Mouse (Mus musculus) kidney, adult 8-10 months (tissue): ENCODE results near the gene Gstp1.
"Not testable (repeated sequence)": the region's sequence is repeated elsewhere in the genome, so short reads cannot be mapped to it uniquely, and the experiment has no call there.

Experiments used
- DNase-seq, 2 experiments: peaks; one replicate each; pipeline ENCODE4 v3.0.0; 2022

Gene Gstp1

DNA sequence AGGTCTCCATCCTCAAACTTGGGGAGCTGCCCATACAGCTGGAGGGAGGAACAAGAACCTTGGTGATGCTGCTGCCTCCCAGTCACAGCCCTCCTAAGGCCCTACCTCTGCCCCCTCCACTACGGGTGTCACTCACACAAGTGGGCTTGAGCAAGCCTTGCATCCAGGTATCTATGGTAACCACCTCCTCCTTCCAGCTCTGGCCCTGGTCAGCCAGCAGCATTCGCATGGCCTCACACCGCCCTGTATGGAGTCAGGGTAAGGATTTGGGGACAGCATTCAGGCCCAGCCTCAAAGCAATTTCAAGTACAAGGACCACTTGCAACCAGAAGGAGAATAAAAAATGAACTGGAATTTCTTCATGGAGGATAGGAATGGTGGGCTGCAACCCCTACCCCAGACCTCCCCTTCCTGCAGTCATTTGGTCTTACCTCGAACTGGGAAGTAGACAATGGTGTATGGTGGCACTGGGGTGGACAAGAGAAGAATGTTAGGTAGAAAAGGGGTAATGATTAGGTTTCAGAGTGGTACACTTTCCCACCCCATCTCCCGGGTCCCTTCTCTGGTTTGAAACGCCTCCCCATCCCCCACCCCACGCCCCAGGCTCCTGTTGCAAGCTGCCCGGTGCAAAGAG lies 514 bp downstream of the Gstp1 start:
- not testable (repeated sequence) for DNase-seq

GRCm38 (mm10) chr19:4036327-4037045 lies 1.3 kb downstream of the Gstp1 start:
- no peak for DNase-seq

DNA sequence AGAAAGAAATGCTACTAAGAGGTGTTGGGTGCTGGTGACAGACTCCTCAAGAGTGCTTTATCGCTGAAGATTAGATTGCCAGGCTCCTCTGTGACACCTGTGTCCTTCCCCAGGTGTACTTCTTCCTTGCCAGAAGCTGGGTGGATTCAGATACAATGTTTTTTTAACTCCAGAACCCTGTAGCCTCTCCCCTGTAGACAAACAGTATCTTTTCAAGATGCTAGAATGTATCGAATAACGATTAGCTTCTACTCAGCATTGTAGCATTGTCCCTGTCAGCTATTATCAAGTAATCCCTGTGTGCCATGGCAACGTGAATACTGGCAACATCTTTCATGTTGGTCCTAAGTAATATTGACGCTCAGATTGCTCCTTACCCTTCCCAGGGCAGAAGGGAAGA lies 4.0 kb downstream of the Gstp1 start:
- no peak for DNase-seq

- peak; percentile 55 to 59 for DNase-seq
These were observed 4.5 kb downstream of the Gstp1 start for GRCm38 (mm10) chr19:4033298-4033697.

DNA sequence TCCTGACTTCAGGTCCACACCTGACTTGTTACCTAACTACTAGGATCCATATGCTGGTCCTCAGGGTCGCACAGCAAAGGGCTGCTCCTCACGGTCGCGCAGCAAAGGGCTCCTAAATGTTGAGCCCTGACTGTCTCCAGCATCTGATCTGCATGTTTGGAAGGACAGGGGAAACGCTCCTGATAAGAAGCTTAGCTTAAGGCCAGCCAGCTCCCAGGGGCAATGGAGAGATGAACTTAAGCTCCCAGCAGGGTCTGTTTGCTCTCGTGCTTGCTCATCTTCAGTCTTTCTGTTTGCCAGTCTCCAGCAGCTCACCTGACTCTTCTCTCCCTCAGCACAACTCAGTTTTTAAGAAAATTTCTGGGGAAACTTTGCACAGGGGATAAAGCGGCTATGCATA lies 5.1 kb downstream of the Gstp1 start:
- DNase-seq = no peak

GRCm38 (mm10) chr19:4027576-4027975 lies 10.2 kb downstream of the Gstp1 start:
- no peak for DNase-seq

DNA sequence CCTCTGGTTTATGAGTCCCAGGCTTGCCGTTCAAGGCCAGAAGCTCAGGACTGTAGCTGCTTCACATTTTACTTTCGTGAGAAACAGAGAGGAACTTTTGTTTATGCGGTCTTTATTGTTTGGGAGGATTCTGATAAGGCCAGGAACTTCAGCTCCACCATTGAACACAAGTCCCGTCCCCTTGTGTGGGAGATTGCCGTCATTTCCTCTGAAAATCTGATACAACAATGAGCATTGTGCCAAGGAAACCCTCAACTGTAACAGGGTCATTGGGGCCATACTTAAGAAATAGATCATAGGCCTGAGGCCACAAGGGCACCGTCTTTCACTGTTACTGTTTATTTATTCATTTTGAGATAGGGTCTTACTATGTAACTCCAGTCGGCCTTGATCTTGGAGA lies 14.6 kb downstream of the Gstp1 start:
- no peak for DNase-seq

DNA sequence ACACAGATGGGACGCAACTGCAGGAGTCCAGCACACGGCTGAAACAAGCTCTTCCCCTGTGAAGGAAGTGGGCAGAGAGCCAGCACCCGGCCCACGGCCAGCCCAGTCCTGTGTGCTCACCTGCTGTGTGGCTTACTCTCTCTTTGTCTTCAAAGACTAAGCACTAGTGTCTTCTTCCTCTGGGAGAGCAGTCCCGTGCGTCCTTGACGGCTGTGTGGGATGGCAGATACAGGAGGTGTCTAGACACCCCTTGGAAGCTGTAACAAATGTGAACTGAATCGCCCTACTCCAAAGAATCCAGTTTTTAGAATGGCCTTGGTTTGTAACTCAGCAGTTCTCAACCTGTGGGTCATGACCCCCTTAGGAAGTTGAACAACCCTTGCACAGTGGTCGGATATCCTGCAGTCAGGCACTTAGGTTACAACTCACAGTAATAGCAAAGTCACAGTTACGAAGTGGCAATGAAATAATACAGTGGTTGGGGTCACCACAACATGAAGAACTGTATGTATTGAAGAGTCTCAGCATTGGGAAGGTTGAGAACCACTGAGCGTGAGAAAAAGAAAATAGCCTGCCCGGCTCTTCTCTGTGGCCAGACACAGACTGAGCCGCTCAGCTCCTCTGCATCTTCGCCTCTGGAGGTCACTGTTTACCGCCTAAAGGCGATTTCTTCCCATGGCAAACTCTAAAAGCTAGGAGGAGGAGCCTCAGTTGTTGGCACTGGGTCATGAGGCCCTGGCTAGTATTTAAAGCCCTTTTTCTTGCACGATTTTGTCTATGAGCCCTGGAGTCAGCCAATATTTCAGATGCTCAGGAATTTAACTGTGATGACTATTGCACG lies 18.8 kb downstream of the Gstp1 start:
- peak; percentile 87 to 90 for DNase-seq

DNA sequence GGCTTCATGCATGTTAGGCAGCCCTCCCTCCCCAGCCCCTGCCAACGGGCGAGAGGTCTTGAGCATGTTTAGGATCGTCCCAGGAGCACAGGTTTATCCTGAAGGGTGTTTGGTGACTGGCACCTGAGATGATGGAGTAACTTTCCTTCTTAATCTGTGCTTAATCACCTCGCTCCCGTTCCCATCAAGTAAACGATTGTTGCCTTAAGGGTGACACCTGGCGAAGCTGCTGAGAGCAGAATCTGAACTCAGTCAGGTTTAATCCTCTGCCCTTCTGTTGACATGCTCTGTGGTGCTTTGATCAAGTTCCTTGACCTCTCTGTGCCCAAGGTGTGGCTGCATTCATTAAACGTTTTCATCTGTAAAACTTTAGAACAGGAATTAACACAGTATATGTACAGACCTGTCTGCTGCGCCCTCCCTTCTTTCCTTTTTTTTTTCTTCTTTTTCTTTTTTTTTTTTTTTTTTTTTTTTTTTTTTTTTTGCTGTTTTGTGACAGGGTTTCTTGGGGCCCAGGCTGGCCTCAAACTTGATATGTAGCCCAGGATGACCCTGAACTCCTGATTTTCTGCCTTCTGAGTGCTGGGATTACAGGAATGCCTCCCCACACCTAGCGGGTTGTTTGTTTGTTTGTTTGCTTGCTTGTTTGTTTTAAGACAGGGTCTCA lies 19.7 kb downstream of the Gstp1 start:
- DNase-seq = no peak

- DNase-seq = no peak
These were observed 22.1 kb downstream of the Gstp1 start for GRCm38 (mm10) chr19:4015635-4016034.

DNA sequence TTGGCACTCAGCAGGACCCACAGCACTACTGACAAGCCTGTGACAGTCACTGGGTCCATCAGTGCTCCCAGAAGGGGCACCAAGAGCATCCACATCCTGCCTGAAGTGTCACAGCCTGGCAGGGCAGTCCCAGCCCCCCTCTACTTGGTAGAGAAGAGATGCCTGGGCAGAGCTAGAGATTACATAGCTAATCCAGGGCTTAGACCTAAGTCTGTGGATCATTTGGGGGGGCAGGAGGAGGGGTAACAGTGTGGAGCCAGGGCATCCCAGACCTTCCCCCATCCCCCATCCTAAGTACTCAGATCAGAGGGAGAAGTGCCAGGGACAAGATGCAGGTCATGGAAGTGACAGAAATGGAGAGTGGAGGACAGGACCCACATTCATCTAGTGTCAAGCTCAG lies 23.0 kb downstream of the Gstp1 start:
- DNase-seq = no peak

GRCm38 (mm10) chr19:4013066-4013465 lies 24.7 kb downstream of the Gstp1 start:
- DNase-seq = no peak

DNA sequence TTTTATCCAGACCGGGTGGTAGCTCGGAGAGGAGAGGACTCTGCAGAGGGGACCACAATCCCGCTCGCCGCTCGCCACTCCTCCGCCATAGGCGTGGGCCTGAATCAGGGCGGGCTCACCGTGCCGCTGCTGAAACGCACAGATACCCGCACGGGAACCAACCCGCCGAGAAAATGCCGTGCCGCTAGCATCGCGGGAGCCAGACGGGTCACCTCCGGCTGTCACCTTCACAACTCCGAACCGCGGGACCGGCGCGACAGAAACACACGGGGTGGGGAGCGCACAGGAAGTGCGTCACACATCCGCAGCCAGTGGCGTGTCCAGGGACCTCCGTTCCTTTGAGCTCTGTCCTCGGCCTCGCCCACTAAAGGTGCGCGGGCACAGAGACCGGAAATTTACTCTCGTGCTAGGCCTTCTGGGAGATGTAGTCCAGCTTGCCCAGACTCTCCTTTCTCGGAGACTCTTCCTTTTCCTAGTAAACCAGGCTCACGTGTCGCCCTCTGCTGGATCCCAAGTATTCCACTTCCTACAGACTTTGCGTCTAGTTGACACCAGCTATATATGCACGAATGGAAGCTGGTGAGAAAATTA lies 25.3 kb downstream of the Gstp1 start, which contains the start of gene Ndufv1:
TSS of gene Ndufv1 (minus strand) at position 375 of the 591 bp plus-strand sequence.
- peak; percentile 99 for DNase-seq

DNA sequence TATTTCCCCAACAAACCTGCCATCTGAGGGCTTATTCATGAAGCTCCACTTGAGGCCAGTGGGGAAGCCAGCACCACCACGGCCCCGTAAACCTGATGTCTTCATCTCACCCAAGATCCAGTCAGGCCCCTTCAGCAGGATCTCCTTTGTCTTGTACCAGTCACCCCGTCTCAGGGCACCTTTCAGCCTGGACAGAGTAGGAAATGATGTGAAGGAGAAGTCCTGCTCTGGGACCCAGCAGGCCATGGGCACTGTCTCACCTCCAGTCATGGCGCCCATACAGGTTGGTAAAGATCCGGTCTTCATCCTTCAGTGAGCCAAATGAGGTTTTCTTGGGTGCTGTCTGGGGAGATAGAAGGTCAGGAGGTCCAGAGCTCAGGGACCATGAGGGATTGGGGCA lies 26.7 kb downstream of the Gstp1 start:
- no peak for DNase-seq

- DNase-seq = no peak
These were observed 31.8 kb downstream of the Gstp1 start for GRCm38 (mm10) chr19:4005971-4006370.

DNA sequence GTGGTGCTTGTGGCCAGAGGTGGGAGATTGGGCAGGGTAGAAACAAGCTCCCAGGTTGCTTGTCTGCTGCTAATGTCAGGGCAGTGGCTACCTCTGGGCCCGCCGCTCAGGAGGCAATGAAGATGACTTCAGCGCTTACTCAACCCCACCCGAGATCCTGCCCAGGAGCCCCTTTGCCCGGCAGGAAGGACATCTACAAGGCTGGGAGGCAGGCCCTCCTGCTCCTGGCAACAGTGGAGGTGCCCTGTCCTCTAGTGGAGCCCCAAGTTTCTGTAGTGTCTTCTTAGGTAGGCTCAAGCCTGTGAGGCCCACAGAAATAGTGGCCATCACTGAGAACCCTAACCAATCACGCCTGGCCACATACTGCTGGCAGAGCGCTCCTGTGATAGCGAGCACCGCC lies 32.7 kb downstream of the Gstp1 start:
- DNase-seq = no peak

GRCm38 (mm10) chr19:4004331-4004730 lies 33.5 kb downstream of the Gstp1 start:
- DNase-seq = no peak

DNA sequence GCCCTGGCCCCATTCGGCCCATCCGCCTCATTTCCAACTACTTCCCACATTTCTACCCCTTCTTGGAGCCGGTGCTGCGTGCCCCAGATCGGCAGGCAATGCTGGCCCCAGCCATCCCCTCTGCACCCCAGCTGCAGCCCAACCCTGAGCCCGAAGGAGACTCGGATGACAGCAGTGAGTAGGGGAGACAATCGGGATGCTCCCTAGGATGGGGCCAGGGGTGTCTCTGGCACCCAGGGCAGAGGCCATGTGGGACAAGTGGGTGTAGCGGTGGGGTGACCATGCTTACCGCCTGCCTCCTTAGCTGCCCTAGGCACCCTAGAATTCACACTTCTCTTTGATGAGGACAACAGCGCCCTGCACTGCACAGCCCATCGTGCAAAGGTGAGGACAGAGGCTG lies 34.1 kb downstream of the Gstp1 start:
- no peak for DNase-seq

GRCm38 (mm10) chr19:4003112-4003511 lies 34.7 kb downstream of the Gstp1 start, which contains the start of gene Doc2g:
Gene Doc2g (plus strand): TSS chr19:4003313.
- DNase-seq = no peak

DNA sequence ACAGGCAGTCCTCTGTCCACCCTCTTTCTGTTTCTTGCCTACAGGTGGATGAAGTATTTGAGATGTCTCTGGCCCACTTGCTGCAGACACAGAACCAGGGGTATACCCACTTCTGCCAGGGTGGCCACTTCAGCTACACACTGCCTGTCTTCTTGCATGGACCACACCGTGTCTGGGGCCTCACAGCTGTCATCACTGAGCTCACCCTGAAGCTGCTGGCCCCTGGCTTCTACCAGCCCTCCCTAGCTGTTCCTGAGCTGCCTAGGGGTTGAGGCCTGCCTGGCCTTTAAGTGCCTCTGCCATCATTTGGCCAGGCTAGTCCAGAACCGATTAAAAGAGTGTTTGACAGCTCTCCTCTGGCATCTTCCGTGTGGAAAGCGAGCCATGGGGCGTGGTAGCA lies 36.0 kb downstream of the Gstp1 start:
- DNase-seq = no peak

GRCm38 (mm10) chr19:4000949-4001525 lies 36.7 kb downstream of the Gstp1 start:
- DNase-seq = no peak
